Mouse (Mus musculus) telencephalon, adult 2 months (tissue): Measurements from ENCODE around the gene Timeless.

Experiments
- DNase-seq: peaks from one replicate; pipeline ENCODE4 v3.0.0-alpha.2; 2011; ENCODE audit warnings: low read depth, low spot score

Timeless gene

DNA sequence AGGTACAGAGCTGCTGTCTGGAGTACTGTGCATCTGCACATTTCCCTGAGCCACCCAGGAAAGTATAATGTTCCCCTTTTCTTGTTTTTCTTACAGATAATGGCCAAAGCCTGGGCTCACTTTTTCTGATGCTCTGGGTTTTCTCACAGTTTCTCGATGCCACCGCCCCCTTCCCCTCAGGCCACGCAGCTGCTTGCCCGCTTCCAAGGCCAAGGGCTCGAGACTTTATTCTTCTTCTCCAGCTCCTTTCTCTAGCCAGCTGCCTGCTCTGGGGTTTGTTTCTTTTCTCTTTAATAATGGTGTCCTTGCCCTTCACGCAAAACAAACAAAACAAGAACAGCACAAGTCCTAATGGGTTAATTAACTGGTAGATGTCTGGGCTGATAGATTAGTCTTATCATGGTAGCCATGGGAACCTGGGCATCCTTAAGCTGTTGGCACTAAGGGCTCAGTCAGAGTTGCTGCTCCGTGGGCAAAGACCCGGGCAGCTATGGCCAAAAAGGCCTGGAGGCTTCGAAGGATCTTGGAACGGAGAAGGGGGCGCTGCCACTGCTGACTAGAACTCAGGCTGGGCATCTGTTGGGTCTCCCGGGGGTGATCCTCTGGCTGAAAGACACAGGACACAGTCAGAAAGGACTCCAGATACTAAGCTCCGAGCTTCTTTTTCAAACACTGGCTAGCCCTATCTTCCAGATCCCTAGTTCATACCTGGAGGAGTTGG is 64.7 kb downstream of the Timeless start:
- DNase-seq = no peak

DNA sequence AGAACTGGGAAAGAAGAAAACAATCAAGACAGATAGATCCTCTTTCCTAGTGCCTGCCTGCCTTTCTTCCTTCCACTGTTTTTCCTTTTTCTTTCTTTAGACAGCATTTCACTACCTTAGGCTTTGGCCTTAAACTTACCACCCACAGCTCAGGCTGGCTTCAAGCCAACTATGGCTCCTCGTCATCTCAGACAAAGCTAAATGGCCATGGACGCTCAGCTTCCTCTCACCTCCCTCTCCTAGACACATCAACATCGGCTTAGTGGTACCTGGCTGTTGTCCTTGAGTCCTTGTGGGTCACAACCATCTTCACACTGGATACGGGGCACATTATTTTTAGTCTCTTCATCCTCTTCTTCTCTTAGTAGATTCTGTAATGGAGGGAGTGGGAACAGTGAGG is 65.4 kb downstream of the Timeless start:
- no peak for DNase-seq

DNA sequence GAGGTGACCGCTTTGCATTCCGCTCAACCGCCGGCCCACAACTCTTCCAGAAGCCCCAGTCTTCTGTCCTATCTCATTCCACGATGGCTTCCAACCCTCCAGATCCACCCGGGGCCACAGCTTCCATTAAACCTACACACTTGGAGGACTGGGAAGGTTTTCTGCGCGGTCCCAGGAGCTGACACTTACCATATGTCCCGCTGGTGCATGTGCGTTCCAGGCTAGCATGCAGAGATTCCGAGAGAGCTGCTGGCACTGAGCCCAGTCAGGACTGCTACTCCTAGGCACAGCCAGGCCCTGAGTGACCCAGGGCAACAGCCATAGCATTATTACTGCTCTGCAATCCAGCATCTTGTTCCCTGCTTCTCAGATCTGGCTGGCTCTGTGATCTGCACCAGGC is 65.8 kb downstream of the Timeless start:
- DNase-seq = no peak

DNA sequence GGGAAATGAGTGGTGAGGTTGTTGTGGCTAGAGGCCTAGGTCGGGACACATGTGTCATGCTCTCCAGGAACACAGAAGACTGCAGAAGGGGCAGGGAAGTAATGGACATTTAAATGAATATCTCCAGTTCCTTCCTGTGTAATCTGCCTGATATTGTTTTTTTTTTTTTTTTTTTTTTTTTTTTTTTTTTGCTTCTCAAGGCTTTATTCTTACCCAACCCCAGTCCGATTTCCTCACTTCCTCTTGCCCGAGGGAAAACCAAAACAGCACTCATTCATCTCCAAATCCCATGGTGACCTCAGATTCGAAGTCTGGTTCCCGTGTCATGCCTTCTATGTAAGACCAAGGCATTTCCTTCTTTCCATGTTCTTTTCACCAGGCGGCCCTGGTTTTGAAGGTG is 66.4 kb downstream of the Timeless start:
- DNase-seq = no peak

DNA sequence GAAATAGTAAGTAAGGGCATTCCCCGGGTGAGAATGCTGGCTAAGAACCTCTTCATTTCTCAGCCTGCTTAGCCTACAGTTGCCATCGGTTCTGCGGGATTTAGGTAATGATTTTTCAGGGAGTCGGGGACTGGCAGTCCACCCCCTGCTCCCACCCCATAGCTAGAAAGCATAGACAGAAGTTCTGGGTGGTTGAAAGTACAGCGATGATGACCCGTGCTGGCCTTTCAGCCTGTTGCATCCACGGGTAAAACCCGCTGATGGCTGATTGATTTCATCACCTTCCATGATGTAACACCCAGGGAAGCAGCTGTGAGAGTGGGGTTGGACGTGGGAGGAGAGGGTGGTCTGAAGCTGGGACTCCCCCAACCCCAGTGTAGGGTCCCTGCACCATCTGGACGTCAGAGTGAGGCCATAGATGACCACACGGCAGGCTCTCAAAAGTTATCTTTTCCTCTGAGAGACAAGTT is 66.9 kb downstream of the Timeless start, which contains the start of gene Il23a:
TSS of gene Il23a (minus strand) at position 51 of the 470 bp plus-strand sequence.
- DNase-seq = no peak

DNA sequence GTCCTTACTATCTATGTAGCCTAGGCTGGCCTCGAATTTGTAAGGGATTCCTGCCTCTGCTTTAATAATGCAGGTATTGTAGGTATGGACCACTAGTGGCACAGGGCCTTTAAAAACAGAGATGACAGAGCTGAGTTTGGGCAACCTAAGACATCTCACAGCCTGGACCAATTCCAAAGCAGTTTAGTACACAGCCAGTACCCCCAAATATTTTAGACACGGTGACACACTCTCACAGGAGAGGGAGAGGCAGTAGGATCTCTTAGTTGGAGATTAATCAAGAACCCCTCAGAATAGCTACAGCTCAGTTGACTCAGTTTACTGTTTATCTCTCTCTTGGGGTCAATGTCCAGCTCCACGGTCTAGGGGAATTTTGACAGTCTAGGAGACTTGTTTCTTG is 70.5 kb downstream of the Timeless start:
- no peak for DNase-seq
